Mouse (Mus musculus) liver, embryonic 14.5 days (tissue): ENCODE data around the gene Gm10639.

Source experiments
- CTCF ChIP-seq: IDR thresholded peaks from 2 replicates; pipeline ENCODE4 v1.5.1; 2016; ENCODE audit warnings: antibody characterized with exemption, low read depth, control low read depth
- EP300 ChIP-seq: IDR thresholded peaks from 2 replicates; pipeline ENCODE4 v1.6.1; 2016; ENCODE audit warnings: antibody characterized with exemption, low read depth

DNA sequence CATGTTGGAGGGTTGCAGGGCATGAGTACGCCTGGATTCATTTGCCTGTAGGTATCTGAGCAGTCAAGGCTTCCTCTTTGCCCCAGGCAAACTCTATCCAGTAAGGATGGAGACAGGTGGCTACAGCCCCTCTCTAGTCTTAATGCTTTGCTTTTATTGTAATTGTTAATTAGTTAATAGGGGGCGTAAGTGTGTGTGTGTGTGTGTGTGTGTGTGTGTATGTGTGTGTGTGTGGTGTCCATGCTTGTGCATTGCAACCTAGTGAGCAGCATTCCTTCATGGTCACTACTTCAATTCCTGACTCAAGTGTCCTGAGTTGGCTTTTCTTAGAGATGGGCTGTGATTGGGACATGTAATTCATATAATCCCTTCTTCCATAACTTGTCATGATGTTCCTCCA lies 25.0 kb downstream of the Gm10639 start, which contains the start of gene Omt2a:
- TF ChIP-seq CTCF (no peak), EP300 (no peak)
